Mouse (Mus musculus) adipocyte (in vitro differentiated cells): ENCODE results near the gene Gpr142.

Source experiments
- DNase-seq: peaks from one replicate; pipeline ENCODE4 v3.0.0-alpha.2; 2016; ENCODE audit warnings: low spot score

Gpr142 gene

DNA sequence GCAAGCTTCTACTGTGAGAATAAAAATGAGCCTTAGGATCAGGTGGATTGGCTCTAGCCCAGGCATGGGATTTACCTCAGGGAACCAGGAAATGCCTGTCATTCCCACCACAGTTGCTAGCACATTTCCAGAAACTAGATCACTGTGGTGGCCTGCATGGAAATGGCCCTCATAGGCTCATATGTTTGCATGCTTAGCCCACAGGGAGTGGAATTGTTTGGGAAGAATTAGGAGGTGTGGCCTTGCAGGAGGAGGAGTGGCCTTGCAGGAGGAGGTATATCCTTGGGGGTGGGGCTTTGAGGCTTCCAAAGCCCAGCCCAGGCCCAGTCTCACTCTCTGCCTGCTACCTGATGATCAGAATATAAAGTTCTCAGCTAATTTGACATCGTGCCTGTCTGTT lies 3.2 kb downstream of the Gpr142 start:
- DNase-seq, result no peak

DNA sequence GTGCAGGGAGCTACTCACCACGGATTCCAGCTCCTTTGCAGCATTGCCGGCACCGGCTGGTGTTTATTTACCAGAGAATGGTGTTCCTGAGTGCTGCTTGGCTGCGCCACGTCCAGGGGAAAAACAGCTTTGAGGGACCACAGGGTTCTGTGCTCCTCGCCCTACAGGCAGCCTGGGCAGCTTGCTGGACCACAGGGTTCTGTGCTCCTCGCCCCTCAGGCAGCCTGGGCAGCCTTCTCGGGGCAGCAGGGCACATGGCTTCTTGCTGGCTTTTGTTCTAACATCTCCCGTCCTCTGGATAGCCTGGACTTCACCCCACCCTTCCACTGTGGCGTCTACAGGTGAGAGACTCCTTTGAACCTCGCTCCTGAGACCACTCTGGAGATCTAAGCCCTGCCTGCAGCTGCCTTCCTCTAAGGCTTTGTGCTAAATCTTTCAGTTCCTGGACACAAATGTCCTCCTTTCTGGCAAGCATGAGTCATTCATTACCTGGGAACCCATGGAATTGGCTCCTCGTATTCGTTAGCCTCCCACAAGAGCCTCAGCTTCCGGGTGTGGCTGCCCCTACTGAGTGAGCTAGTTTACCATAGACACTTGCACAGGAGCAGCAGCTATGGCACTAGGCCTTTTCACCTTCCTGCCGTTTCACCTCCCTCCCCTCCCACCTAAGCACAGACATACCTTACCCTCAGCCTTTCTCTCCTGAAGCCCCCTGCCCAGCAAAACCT lies 4.0 kb downstream of the Gpr142 start:
- DNase-seq, result no peak

DNA sequence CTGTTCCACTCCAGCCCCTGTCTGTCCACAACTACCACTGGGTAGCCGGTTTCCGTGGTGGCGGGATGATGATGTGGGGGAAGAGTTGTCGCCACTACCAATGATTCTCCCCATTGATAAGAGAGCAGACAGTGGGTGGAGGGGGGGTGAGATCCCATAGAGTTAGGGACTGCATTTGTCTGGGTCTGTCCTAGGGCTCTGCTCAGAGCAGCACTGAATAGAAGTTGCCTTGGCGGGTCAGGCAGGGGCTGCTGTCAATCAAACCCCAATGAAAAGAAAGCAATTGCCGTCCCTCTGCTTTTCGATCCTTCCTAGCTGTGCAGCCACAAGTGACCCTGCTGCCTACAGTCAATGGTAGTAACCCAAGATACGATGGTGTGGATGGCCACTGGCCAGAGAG lies 5.3 kb downstream of the Gpr142 start:
- DNase-seq, result no peak

DNA sequence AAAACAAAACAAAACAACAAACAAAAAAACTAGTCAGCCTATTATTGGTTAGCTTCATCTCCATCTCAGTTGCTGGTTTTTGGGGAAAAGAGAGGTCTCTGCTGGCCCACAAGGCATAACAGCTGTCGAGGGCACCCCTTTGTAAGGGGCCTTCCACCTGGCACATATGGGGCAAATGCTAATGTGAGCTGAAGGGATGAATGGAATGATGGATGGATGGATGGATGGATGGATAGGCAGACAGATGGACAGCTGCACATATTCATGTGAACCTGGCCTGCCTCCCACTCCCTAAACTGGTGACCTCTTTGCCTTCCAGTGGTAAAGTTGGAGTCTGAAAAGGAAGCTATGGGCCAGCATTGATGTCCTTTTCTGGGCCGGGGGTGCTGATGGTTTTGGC lies 8.3 kb downstream of the Gpr142 start:
- DNase-seq, result no peak

DNA sequence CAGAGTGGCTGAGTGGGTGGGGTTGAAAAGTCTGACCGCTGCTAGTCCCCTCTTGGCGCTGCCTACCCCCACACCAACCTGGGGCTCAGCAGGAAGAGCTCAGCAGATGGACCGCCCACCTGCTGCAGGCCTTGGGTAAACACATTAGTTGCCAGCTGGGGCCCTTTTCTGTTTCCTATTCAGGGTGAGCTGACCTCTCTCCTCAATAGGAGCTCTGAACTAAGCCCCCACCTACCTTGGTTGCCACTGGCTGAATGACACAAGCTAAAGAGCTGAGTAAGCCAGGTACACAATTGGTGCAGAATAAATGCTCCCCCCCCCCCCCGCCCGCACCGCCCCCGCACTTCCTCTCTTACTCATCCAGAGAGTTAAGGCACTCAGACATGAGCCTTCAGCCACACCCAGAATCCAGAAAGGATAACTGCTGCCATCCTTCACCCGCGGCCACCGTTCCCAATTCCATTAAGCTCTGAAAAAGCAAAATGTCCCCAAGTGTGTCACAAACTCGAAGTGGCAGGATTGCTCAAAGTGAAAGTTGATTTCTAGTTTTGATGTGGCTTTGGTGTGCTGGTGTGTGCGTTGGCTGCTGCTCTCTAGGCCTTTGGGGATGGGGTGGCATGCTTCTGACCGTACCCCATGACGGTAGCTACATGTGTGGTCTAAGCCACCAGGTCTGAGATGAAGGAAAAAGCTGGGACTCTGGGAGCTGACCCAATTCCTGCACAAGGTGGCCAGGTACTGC lies 9.1 kb downstream of the Gpr142 start:
- DNase-seq, result no peak

DNA sequence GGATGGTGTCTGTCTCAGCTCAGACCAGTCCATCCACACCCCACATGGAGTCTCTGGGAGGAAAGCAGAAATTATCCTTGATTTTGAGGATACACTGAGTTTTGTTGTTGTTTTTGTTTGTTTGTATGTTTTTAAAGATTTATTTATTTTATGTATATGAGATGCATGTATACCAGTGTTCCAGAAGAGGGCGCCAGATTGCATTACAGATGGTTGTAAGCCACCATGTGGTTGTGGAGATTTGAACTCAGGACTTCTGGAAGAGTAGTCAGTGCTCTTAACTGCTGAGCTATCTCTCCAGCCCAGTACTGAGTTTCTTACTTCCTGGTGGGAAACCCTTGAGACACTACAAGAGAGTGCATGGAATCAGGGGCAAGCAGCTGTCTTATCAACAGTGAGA lies 10.6 kb downstream of the Gpr142 start:
- no peak for DNase-seq

DNA sequence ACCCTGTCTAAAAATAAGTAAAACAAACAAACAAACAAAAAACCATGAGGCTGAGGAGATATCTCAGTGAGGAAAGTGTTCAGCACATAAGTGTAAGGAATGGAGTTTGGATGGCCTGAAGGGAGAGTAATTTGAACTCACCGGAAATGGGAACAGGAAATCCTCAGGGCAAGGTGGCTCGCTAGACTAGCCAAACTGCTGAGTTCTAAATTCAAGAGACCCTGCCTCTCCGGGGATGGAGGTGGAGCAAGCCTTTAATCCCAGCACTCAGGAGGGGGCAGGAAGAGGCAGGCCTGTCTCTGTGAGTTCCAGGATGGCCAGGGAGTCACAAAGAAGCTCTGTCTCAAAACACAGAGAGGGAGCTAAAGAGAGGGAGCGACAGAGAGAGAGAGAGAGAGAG lies 11.6 kb downstream of the Gpr142 start:
- no peak for DNase-seq

DNA sequence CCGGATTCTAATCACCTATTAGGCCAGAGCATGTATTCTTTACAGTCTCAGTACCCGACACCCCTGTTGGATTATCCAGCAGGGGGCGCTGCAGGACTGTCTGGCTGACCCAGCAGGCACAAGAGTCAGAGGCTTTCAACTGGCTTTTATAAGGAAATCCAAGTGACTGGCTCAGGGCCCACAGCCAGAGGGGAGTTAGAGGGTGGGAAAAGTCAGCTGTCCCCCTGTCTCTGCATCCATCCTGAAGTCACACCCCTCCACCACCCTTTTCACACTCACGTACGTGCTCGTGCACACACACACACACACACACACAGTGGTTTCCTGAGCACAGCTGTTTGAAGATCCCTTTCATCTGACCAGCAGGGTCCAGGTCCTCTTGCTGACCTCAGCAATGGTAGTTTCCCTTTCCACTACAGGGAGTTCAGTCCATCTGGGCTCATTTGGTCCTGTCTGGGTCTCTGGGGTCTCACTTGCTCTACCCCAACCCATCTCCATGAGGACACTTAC lies 14.1 kb downstream of the Gpr142 start:
- DNase-seq, result peak; percentile 89

DNA sequence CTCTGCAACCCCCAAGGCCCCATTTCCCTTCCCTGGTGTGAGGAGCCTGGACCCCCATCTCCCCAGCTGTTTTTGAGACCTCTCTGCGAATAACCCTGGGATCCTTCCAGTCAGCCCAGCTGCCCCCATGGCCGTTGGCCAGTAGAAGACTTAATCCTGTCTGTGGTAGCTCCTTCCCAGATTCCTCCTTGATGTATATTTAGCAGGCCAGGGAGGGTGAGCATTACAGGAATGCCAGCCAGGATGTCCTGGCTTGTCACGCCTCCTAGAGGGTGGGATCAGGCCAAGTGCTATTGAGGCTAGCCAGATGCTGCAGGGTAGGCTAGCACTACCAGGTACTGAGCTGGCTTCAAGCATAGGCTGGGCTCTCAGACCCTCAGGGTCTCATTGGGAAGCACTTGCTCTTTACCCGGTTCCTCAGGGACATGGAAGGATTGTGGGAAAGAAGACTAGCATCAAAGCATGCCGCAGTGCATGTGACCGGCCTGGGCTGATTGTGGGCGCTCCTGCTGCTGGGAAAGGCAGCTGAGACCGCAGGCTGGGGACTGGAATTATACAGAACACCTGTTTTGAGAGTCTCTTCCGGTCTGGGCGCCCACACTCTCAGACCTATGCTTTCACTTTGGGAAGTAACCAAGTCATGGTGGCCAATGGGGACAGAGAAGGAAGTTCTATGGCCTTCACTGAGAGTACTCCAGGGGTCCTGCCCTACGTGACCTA lies 16.3 kb downstream of the Gpr142 start:
- no peak for DNase-seq

DNA sequence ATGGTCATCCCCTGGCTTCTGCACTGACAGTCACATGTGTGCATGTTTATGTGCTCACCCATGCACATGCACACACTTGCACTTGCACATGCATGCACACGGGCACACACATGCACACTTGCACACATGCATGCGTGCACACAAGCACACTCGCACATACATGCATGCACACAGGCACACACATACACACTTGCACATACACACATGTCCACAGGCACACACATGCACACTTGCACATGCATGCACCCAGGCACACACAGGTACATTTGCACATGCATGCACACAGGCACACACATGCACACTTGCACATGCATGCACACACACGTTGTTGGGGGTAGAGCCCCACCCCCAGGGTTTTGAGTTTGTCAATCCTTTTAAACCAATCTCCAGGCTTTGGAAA lies 18.2 kb downstream of the Gpr142 start:
- DNase-seq, result no peak

DNA sequence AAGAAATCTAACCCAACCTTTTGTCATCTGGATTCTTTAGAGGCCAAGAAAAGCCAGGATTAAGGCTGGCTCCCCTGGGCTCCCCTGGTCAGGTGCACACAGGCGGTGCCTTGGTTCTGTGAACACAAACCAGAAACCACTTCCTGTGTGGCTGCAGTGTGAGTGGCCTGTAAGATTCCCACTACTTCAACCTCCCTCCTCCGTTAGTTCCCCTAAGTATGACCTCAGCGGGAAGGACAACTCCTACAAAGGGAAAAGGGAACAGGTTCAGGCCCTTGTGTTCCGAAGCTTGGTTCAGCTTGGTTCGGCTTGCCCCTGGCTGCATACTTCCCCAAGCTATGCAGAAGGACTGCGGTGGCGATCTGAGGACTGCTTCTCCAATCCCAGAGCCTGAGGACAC lies 19.5 kb downstream of the Gpr142 start:
- no peak for DNase-seq

DNA sequence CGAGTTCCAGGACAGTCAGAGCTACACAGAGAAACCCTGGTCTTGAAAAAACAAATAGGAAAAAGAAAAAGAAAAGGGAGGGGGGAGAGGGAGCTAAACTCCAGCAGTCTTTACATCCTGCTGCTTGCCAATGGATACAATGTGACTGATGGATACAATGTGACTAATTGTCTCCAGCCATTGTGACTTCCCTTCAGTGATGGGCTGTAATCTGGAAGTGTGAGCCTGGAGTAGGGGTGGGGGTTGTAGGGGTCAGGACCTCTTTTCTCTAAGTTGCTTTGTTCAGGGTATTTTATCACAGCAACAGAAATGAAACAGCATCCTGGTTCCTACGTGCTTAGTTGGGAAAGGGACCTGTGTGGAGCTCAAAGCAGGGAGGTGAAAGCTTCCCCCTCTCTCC lies 20.4 kb downstream of the Gpr142 start:
- DNase-seq, result no peak

DNA sequence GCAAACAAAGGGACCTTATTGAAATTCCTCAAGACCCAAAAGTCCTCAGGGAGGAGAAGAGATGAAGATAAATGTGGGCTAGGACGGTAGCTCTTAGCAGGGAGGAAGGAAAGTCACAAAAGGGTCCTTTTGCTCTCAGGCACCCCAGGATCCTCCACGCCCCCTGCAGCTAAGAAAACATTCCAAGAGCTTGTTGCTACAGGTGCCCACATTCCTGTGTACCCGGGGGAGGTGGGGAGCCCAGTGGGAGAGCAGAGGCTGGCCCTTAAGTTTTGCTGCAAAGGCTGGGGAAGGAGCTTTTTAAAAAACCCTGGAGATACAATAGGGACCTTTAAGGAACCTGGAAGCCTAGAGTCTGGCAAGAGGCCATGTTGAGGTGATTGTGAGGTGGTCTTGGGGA lies 21.7 kb downstream of the Gpr142 start:
- no peak for DNase-seq

DNA sequence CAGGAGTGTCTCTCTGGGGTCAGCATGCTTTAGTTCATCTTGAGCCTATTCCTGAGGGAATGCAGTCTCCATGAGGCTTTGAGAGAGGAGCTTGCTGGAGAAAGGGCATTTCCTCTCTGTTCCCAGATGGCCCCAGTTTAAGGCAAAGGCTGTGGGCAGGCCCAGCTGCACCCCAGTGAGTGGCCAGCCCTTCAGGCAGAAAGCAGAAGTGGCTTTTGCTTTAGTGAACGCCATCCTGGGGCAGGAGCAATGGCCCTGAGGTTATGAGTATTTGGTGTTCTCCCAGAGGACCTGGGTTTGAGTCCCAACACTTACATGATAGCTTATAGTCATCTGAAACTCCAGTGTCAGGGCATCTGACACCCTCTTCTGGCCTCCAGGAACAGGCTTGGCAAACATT lies 22.6 kb downstream of the Gpr142 start:
- peak; percentile 21 for DNase-seq

DNA sequence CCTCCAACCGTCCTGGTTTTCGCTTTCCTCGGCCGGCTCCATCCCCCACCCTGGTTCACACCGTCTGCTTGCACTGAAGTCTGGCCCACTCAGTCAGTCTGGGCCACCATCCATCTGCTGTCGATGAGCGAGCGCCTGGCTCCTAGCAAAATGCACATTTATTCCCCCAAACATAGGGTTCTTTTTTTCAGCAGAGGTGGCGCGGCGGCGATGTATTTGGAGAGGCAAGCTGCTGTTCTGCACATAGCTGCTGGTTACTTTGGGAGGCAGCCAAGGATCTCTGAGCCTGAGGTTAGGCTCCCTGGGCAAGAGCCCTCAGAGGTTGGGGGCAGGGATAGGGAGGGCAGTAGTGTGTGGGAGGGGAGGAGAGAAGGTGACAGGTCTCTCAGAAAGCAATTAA lies 24.0 kb downstream of the Gpr142 start:
- DNase-seq, result peak; percentile 55

DNA sequence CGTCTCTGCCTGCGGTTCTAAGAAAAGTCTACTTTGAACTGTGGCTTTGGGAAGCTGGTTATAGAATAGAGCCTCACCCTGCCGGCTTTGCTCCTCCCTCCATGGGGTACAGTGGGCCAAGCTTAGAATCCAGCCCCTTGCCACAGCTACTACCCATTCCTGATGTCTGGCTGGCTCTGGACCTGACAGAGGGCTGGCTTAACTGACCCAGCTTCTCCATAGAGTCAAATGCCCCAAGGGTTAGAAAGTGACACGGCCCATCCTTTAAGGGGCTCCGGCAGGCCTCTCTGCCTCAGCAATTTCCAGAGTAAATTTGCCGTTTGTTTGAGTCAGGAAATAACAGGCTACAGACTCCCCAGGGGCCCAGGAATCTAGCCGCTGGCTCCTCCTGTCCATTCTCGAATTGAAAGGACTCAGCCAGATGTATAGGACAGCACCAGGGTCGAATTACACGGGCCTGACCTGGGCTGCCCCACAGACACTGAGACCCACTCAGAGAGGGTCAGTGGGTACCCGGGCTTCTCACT lies 24.5 kb downstream of the Gpr142 start:
- no peak for DNase-seq

DNA sequence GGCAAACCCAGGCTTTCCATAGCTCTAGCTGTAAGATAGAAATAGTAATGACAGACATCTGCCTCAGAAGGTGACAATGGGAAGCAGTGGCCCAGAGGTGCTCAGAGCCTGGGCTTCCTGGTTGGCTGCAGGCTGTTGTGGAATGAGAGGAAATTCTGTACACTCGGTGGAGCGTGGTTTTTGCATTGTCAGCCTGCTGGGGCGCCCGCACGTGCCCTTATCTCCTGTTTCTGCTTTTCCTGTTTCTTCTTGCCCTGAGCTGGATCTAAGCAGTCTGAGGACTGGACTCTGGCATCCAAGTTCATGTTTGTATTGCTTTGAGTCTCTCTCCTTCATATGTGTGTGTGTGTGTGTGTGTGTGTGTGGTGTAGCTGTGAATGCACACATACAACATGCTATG lies 28.0 kb downstream of the Gpr142 start:
- no peak for DNase-seq

DNA sequence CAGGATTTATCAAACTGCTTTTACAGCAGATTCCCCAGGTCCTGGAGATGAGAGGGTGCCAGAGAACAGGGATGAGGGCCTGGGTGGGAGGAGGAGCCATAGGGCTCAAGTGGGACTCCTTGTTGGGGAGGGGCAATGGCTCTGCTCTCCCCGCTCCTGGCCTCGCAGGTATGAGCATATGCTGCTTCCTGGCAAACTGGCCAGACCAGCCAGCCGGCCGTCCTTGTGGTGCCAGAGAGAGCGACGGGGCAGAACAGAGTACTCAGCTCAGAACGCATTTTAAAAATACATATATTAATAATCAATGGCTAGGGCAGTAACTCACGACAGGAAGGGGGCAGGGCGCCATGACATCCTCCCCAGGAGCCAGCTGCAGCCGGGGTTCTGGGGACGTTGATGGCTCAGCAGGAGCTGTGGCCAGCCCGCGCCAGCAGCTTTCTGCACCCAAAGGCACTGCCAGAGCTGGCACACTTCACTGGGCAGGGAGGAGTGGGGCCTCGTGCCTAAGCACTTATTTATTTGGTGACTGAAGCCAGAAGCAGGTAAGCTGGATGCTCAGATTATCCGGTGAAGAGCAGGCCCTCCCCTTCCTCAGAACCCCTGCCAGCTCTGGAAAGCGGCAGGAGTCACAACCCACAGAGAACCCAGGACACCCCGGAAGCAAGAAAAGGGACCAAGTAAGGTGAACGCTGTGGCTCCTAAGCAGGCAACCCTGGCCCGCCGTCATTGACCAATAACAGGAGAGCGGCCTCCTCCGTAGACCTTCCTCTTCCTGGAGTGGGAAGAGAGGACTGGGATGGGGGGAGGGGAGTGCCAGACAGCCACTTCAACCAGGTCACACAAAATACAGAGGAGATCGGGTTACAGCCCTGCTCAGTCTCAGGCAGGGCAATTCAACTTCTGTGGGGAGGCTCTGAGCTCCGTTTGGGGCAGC lies 31.0 kb downstream of the Gpr142 start:
- no peak for DNase-seq

DNA sequence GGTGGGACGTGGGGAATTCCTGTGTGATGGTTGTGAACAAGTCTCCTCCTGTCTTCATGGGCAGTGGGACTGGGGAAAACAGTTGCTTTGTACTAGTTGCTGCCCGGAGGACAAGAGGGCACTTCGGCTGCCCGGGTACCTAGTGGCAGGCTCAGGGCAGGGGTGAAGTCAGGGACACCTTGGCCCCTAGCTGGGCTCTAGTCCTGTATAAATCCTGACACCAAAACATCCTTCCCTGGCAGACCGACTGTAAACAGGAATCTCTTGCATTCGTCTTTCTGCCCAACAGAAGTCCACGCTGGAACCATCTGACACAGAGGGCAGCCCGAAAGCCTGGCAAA lies 31.7 kb downstream of the Gpr142 start:
- no peak for DNase-seq

DNA sequence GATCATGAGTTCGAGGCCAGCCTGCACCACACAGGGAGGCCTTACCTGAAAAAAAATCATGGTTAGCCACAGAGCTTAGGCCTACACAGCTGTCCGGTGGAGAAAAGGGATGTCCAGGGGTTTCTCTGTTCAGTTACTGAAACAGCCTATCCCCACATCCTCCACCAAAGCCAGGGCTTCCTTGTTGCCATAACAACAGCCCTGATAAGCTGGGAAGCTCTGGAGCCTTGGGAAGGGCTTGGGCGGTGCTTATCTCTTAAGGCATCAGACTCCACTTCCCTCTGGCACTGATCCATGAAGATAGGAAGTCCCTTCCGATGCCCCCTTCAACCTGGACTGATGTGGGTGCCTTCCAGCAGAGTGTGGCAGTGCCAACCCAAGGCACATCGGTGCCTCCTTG lies 34.4 kb downstream of the Gpr142 start:
- DNase-seq, result no peak

DNA sequence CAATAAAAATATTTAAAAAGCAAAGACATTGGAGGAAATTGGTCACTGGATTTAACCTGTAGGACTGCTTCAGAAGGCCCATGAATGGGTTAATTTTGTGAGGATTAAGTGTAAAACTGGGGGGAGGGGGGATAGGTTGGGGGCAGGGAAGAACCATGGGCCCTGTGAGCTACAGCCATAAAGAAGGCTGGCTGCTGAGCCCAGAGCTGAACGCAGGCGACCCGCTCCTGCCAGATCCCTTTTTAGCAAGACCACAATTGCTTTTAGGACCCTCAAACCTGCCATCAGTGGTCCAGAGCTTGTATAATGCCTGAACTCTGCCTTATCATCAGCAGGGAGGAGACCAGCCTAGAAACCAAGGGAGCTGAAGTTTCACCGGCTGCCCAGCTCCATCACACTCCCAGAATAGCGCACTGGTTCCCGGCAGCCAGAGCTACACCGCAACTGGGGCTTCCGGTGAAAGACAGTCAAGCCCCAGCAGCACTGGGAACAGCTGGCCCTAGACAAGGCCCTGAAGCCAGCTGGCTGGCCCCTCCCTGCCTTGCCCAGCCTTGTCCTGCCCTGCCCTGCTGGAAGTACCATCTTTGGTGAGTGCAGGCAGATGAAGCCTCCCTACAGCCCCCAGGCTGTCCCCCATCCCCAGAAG lies 45.2 kb downstream of the Gpr142 start:
- DNase-seq, result no peak
